Mouse (Mus musculus) liver, embryonic 15.5 days (tissue): ENCODE measurements around the gene Mob4. TPM values are rescaled to one million over a fixed set of nuclear protein-coding genes. Genes with fewer than 3 reads are reported as not detected.

Source experiments
- ATAC-seq: fragments of 200-750 bp; cut with Nextera tagmentation; 2 replicates; pipeline ENCODE4 v1.8.0; 2017; ENCODE audit warnings: moderate number of reproducible peaks, mild to moderate bottlenecking, moderate library complexity; ENCODE audit not compliant: insufficient read depth
- H3K27ac ChIP-seq: fragments of 300-500 bp; sonication (generic); replicated peaks from 2 replicates; pipeline ENCODE4 v1.5.1; 2015; ENCODE audit warnings: mild to moderate bottlenecking, inconsistent platforms
- H3K27me3 ChIP-seq: fragments of 300-500 bp; sonication (generic); 2 replicates; pipeline ENCODE4 v1.6.1; 2015; ENCODE audit warnings: mild to moderate bottlenecking, inconsistent platforms
- H3K36me3 ChIP-seq: fragments of 300-500 bp; sonication (generic); replicated peaks from 2 replicates; pipeline ENCODE4 v1.6.1; 2015; ENCODE audit warnings: moderate library complexity, mild to moderate bottlenecking, inconsistent platforms
- H3K4me1 ChIP-seq: fragments of 300-500 bp; sonication (generic); replicated peaks from 2 replicates; pipeline ENCODE4 v1.6.1; 2015; ENCODE audit warnings: inconsistent platforms
- H3K4me2 ChIP-seq: fragments of 300-500 bp; sonication (generic); 2 replicates; pipeline ENCODE4 v1.6.1; 2015; ENCODE audit warnings: moderate library complexity, mild to moderate bottlenecking, inconsistent platforms
- H3K4me3 ChIP-seq: fragments of 300-500 bp; sonication (generic); replicated peaks from 2 replicates; pipeline ENCODE4 v1.5.1; 2015; ENCODE audit warnings: mild to moderate bottlenecking, inconsistent platforms
- H3K9ac ChIP-seq: fragments of 300-500 bp; sonication (generic); 2 replicates; pipeline ENCODE4 v1.6.1; 2015; ENCODE audit warnings: moderate library complexity, mild to moderate bottlenecking, inconsistent platforms
- H3K9me3 ChIP-seq: fragments of 300-500 bp; sonication (generic); replicated peaks from 2 replicates; pipeline ENCODE4 v1.6.1; 2016; ENCODE audit warnings: inconsistent platforms
- WGBS: fragments of 180-500 bp; shearing (Covaris S2); methylation state at CpG from one replicate; pipeline ENCODE4 v1.1.7; 2015; ENCODE audit warnings: mixed read lengths; ENCODE audit not compliant: insufficient replicate concordance; 5-methylcytosine and 5-hydroxymethylcytosine counted together
- polyA plus RNA-seq: library from polyadenylated mRNA; unstranded; fragments of >200 nt; fragmentation: Nextera tagmentation; extraction: Ambion mirVana; gene quantifications from 2 replicates; pipeline ENCODE4 v1.2.1, GENCODE M21; 2015

The Mob4 gene
- polyA plus RNA-seq, 1 experiment from 2014 or later, result 38.2 TPM

DNA sequence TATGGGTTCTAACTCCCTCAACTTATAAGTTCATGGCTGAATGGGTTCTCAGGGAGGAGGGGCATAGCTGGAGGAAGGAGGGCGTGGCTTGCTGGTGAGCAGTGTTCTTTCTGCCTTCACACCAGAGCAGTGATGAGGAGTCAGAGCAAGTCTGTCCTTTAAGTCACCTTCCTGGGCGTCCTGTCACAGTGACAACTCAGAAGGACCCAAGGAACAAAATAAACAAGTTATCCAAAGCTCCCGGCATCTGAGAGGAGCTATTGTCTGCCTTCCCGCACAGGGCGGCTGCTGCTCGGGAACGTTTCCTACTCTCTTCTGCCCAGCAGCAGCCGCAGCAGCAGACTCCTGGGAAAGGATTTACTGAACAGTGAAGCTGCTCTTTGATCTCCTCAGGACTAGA lies 61.0 kb downstream of the Mob4 start:
- no peak overlapping the region for H3K9ac ChIP-seq

DNA sequence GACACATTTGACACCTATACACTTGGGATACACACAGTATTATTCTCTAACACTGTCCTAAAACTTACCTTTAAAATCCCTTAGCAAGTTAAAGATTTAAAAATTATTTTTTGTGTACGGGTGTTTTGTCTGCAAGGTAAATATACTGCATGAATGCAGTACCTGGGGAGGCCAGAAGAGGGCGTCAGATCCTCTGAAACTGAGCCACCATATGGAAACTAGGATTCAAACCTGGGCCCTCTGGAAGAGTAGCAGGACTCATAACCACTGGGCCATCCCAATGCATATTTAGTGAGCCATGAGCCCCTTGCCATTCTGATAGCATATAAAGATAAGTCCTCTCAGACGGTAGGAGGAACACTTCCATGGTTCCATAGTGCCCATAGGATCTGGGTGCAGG lies 61.8 kb downstream of the Mob4 start:
- Histone ChIP-seq H3K27ac (no peak overlapping the region), H3K9me3 (no peaks in the 10 kb centered on the region), H3K27me3 (no peaks in the 10 kb centered on the region), H3K9ac (no peak overlapping the region), H3K36me3 (no peaks in the 10 kb centered on the region), H3K4me2 (no peak overlapping the region), H3K4me3 (no peak overlapping the region), H3K4me1 (0 out of 2 replicates have a peak, but pooled peaks cover 7% of the 10 kb centered on the region)
- no peak for ATAC-seq
- 31% methylated on average over 3 of the region's 3 CpGs for WGBS

More for the DNA sequence above, 61.0 kb downstream of the Mob4 start:
- Histone ChIP-seq H3K9me3 (no peaks in the 10 kb centered on the region), H3K27me3 (no peaks in the 10 kb centered on the region), H3K27ac (no peak overlapping the region), H3K4me3 (no peak overlapping the region), H3K4me2 (peak overlapping the region; percentile 43), H3K4me1 (0 out of 2 replicates have a peak, but pooled peaks cover 7% of the 10 kb centered on the region), H3K36me3 (no peaks in the 10 kb centered on the region)
- no peak for ATAC-seq
- WGBS, result 28% methylated on average over 8 of the region's 8 CpGs

DNA sequence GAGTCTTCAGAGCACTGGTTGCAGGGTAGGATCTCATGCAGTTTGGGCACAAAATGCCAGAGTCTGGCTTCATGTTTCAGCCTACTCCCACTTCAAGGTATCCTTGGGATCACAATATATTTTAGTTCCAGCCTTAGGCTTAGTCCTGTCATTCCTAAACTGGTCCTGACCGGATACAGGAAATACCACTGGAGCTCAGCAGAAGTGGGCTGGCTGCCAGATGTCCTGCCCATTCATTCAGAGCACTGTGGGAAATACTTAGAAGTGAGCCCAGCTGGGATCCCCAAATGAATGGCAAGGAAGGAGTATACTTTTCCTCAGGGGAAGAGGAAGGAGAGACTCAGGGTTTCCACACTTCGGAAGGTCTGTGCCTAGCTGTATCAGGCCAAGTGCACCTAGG lies 62.3 kb downstream of the Mob4 start:
- Histone ChIP-seq H3K9ac (no peak overlapping the region), H3K4me2 (no peak overlapping the region), H3K4me1 (peaks cover 10% of the 10 kb centered on the region), H3K4me3 (no peak overlapping the region), H3K27ac (no peak overlapping the region), H3K9me3 (no peaks in the 10 kb centered on the region), H3K36me3 (no peaks in the 10 kb centered on the region), H3K27me3 (no peaks in the 10 kb centered on the region)
- no peak for ATAC-seq
- 46% methylated on average over 2 of the region's 2 CpGs for WGBS

DNA sequence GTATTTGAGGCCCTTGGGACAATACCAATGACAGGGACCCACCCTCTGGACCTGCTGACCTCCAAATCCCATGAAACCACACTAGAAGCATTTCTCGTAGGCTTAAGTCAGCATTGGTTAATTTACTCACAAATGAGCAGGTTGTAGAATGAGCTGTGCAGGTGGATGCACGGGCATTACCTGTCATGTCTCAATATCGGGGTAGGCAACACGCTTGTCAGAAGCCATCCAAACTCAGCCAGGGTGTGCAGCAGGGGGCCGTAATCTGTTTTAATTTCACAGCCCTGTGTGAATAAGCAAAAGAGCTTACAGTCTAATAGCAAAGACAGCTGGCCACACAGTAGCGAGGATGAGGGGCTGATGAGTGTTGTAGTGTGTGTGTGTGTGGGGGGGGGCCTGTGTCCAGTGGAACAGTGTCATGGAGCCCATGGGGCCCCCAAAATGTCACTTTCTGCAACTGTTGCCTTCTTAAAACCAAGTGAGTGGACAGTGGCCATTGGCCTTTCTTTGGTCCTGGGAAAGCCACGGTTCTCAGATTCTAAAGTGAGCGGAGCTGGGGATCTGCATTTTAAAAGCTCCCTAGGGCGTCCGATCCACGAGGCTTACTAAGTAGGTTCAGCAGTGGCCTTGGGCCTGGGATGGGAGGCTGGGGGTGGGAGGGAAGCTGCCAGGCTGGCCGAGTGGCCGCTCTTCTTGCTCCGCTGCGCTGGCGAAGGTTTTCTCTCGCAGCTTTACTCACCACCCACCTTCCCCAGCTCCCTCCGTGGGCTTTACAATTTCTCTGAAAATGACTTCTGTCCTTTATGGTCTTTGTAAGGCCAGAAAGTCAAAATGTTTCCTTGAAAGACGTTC lies 63.3 kb downstream of the Mob4 start:
- Histone ChIP-seq H3K4me1 (peaks cover 20% of the 10 kb centered on the region), H3K4me3 (no peak overlapping the region), H3K27ac (no peak overlapping the region), H3K9ac (no peak overlapping the region), H3K9me3 (no peaks in the 10 kb centered on the region), H3K27me3 (no peaks in the 10 kb centered on the region), H3K36me3 (no peaks in the 10 kb centered on the region), H3K4me2 (no peak overlapping the region)
- 71% methylated on average over 19 of the region's 19 CpGs for WGBS
- ATAC-seq, result no peak

DNA sequence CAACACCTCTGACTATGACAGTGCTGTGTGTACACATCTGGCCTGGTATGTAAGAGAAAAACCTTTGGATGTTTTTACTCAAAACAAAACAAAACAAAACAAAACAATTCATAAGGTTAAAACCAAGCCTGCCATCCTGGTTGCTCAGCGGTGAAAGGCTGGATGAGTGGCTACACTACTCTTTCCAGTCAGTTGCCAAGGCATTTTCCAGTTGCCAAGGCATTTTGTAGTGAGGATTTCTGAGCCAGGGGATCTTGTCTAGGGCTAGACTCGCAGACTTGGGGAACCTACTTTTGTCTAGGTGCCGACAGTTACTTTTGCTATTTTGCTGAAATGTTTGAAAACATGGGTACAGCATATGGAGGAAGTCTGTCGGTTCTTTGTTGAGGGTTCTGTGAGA lies 64.0 kb downstream of the Mob4 start:
- 64% methylated on average over 4 of the region's 4 CpGs for WGBS
- H3K9ac ChIP-seq, result no peak overlapping the region

DNA sequence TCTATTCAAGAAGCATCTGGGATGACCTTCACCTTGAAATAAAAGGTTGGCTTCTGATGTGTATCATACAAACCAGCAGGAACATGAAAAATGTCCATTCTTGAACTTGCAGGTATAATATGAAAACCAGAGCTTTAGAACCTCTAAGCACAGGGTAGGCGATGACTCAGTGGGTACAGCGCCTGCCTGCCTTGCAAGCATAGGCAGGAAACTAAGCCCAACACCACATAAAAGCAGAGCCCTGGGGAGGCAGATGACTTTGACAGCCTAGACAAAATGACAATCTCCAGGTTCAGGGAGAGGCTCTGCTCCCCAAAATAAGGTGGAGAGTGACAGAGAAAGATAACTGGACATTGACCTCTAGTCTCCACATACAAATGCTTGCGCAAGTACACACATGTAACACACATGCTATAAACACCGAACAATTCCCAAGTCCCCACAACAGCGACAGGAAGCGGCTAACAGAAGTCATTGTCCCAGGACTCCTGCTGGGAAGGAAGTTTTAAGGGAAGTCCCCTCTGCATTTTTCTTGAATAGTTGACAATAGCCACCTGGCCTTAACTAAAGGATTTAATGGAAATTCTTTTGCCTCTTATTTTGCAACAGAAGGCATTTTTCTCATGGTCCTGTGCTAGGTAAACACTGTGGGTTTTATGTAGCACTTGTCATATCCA lies 65.4 kb downstream of the Mob4 start:
- no peak for ATAC-seq
- WGBS, result 46% methylated on average over 6 of the region's 6 CpGs
- Histone ChIP-seq H3K27me3 (no peaks in the 10 kb centered on the region), H3K9ac (no peak overlapping the region), H3K9me3 (no peaks in the 10 kb centered on the region), H3K27ac (no peak overlapping the region), H3K4me1 (peaks cover 21% of the 10 kb centered on the region), H3K4me3 (no peak overlapping the region), H3K36me3 (no peaks in the 10 kb centered on the region), H3K4me2 (no peak overlapping the region)

More for the DNA sequence above, 64.0 kb downstream of the Mob4 start:
- no peak overlapping the region for H3K4me2 ChIP-seq
- ATAC-seq, result no peak
- H3K27me3 ChIP-seq, result no peaks in the 10 kb centered on the region
- H3K4me3 ChIP-seq, result no peak overlapping the region
- no peak overlapping the region for H3K27ac ChIP-seq
- H3K4me1 ChIP-seq, result peaks cover 21% of the 10 kb centered on the region
- H3K36me3 ChIP-seq, result no peaks in the 10 kb centered on the region
- H3K9me3 ChIP-seq, result no peaks in the 10 kb centered on the region

DNA sequence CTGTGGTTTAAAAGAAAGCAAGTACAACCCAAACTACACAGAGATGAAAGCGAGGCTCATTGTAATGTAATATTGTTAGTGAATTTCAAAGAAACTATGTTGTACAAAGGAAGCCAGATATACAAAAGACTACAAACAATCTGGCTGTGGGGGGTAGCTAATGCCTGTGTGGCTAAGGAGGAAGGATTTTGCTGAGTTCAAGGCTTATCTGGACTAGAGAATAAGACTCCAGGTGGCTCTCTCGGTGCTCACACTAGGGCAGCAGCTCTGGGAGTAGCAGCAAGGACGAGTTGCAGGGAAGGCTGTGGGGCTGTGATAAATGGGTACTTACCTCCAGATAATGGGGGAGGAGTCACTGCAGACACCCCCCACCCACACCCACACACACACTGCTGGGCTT lies 67.7 kb downstream of the Mob4 start:
- WGBS, result 23% methylated on average over 3 of the region's 3 CpGs
- no peak overlapping the region for H3K27ac ChIP-seq

DNA sequence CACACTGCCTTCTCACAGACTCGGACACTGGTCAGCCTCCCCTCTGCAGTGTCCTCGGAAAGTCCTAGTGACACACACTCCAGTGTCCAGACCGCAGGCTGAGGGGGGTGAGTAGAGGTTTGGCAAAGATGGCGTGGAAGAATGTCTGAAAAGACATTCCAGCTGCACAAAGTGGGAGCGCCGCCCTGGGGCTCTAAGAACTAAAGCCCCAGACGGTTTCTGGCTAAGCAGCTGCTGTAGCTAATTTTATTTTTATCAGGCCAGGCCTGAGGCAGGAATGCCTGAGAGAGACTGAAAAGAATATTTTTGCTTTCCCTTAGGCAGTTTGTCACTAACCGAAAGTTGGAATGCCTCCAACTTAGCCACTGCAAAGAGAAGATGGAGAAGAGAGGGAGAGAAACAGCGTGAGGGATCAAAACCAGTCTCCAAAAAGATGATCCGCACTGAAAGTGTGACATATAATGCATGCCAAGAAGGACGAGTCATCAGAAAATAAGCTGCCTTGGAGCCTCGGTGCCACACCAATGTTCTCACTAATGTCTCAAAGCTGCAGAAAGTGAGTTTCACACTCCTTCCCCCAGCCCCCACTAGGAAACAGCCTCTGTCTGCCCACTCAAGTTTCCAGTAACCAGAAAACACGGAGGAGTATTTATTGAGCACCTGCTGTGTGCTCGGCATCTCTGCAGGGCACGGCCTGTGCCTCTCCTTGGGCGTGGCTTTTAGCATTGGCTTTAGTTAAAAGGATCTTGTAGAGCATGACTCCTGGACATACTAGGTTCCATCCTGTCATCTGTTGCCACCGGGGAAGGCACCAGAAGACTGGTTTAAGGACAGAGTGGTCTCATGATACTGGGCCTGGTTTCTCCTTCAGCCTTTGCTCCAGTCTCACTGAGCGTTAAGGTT lies 71.1 kb downstream of the Mob4 start:
- 70% methylated on average over 18 of the region's 18 CpGs for WGBS
- no peaks in the 10 kb centered on the region for H3K36me3 ChIP-seq
- no peaks in the 10 kb centered on the region for H3K9me3 ChIP-seq
- no peak overlapping the region for H3K9ac ChIP-seq
- no peak overlapping the region for H3K4me2 ChIP-seq
- no peaks in the 10 kb centered on the region for H3K27me3 ChIP-seq
- H3K27ac ChIP-seq, result no peak overlapping the region
- ATAC-seq, result no peak
- H3K4me1 ChIP-seq, result peaks cover 14% of the 10 kb centered on the region
- no peak overlapping the region for H3K4me3 ChIP-seq

More for the DNA sequence above, 67.7 kb downstream of the Mob4 start:
- Histone ChIP-seq H3K27me3 (no peaks in the 10 kb centered on the region), H3K4me2 (peak overlapping the region; percentile 15; the same call in 1 of the 2 replicates), H3K9ac (no peak overlapping the region), H3K36me3 (no peaks in the 10 kb centered on the region), H3K9me3 (no peaks in the 10 kb centered on the region), H3K4me1 (peaks cover 14% of the 10 kb centered on the region), H3K4me3 (no peak overlapping the region)
- ATAC-seq, result peak; percentile 85

Other genes with a start within 250 kb of the Mob4 start
- gene Ankrd44, start 204.8 kb upstream of the Mob4 start, polyA plus RNA-seq, result 3.7 and 4.7 TPM in 2 replicates
- gene Sf3b1, start 103.8 kb upstream of the Mob4 start, polyA plus RNA-seq, result 112 and 130 TPM in 2 replicates
- 13.0 and 13.3 TPM in 2 replicates for gene Coq10b, start 78.5 kb upstream of the Mob4 start, polyA plus RNA-seq
- gene Hspe1, start 43.1 kb upstream of the Mob4 start, polyA plus RNA-seq, result 233 and 311 TPM in 2 replicates
- 245 and 256 TPM in 2 replicates for gene Hspd1, start 43.0 kb upstream of the Mob4 start, polyA plus RNA-seq
- 0.58 and 0.67 TPM in 2 replicates for gene Rftn2, start 95.6 kb downstream of the Mob4 start, polyA plus RNA-seq
- gene Mars2, start 105.9 kb downstream of the Mob4 start, polyA plus RNA-seq, result 1.5 and 1.8 TPM in 2 replicates
- gene Boll, start 232.2 kb downstream of the Mob4 start, polyA plus RNA-seq, result 0.07 TPM in 1 of 2 replicates, not detected in the other